ENCODE assay signal across 1 mouse cellular context in genomic region chr11:84918425-84918824, GRCm38 (mm10).
A peak's percentile ranks its signal among the peaks of the same experiment; 100 is the strongest.
TF ChIP-seq lines count a peak whose summit lies in the region.

No protein-coding gene starts in this region.

TF ChIP-seq in MEL, 35 proteins besides CTCF, POLR2A, EP300 and RAD21:
- TF ChIP-seq CHD1 (IDR thresholded peaks at IDR 0.05; ENCODE audit: low read depth, low read length) (no peak), MXI1 (IDR thresholded peaks at IDR 0.05; ENCODE audit: low read depth, low read length) (peak; percentile 66), SMC3 (IDR thresholded peaks at IDR 0.05; ENCODE audit: low read depth, low read length) (peak; percentile 92), RCOR1 (IDR thresholded peaks at IDR 0.05; ENCODE audit: low read depth, low read length) (no peak; the same call in 1 of the 2 replicates), NELFE (IDR thresholded peaks at IDR 0.05; ENCODE audit: low read depth, low read length) (peak; percentile 52), ELF1 (IDR thresholded peaks at IDR 0.05; ENCODE audit: low read depth, low read length) (no peak), MAZ (IDR thresholded peaks at IDR 0.05; ENCODE audit: low read depth, low read length) (peak; percentile 39; the same call in 1 of the 2 replicates), KAT2A (conservative IDR thresholded peaks at IDR 0.05; ENCODE audit: low read depth, low read length) (no peak), CHD2 (IDR thresholded peaks at IDR 0.05; ENCODE audit: low read length) (no peak), POLR2AphosphoS2 (IDR thresholded peaks at IDR 0.05; ENCODE audit: low read length) (no peak), MYC (IDR thresholded peaks at IDR 0.05; ENCODE audit: low read depth, low read length) (peak; percentile 76), MYB (IDR thresholded peaks at IDR 0.05; ENCODE audit: low read depth, low read length) (no peak), BHLHE40 (IDR thresholded peaks at IDR 0.05; ENCODE audit: borderline replicate concordance, low read depth, low read length) (no peak), E2F4 (IDR thresholded peaks at IDR 0.05; ENCODE audit: borderline replicate concordance, low read depth, low read length) (no peak), TCF12 (IDR thresholded peaks at IDR 0.05; ENCODE audit: low read depth, low read length) (peak; percentile 44; the same call in 1 of the 2 replicates), TAL1 (IDR thresholded peaks at IDR 0.05; ENCODE audit: low read length) (no peak), USF2 (IDR thresholded peaks at IDR 0.05; ENCODE audit: borderline replicate concordance in 1 of 2, insufficient read depth in 1 of 2, low read depth in 1 of 2, low read length in 2 of 2) (no peak), GATA1 (IDR thresholded peaks at IDR 0.05; ENCODE audit: low read depth, low read length) (no peak), SIN3A (IDR thresholded peaks at IDR 0.05; ENCODE audit: low read length) (peak; percentile 82), ZNF384 (IDR thresholded peaks at IDR 0.05; ENCODE audit: low read depth, low read length) (peak; percentile 84), ZC3H11A (IDR thresholded peaks at IDR 0.05; ENCODE audit: low read depth, low read length) (peak; percentile 79), TBP (IDR thresholded peaks at IDR 0.05; ENCODE audit: low read depth, low read length) (no peak), MAFK (IDR thresholded peaks at IDR 0.05; ENCODE audit: borderline replicate concordance, low read depth, low read length) (no peak), HCFC1 (IDR thresholded peaks at IDR 0.05; ENCODE audit: low read depth, low read length) (peak; percentile 64; the same call in 1 of the 2 replicates), USF1 (IDR thresholded peaks at IDR 0.05; ENCODE audit: low read depth, low read length) (no peak), UBTF (IDR thresholded peaks at IDR 0.05; ENCODE audit: borderline replicate concordance, insufficient read depth, low read depth, low read length) (no peak), ZKSCAN1 (IDR thresholded peaks at IDR 0.05; ENCODE audit: low read depth, low read length) (no peak), GABPA (IDR thresholded peaks at IDR 0.05; ENCODE audit: low read depth, low read length) (no peak), ZMIZ1 (IDR thresholded peaks at IDR 0.05; ENCODE audit: low read depth, low read length) (0 out of 2 replicates have a peak, but pooled peaks have one; percentile 54), MEF2A (IDR thresholded peaks at IDR 0.05; ENCODE audit: extremely low read depth, insufficient replicate concordance, low read depth, low read length, poor library complexity, severe bottlenecking) (no peak), MAX (IDR thresholded peaks at IDR 0.05; ENCODE audit: low read length) (peak; percentile 56; the same call in 1 of the 2 replicates), JUND (IDR thresholded peaks at IDR 0.05; ENCODE audit: low read depth, low read length) (no peak), POLR2AphosphoS5 (IDR thresholded peaks at IDR 0.05; ENCODE audit: borderline replicate concordance, low read depth, low read length) (no peak), ETS1 (IDR thresholded peaks at IDR 0.05; ENCODE audit: low read depth, low read length) (peak; percentile 25; the same call in 1 of the 2 replicates)
